Mouse (Mus musculus) central nervous system, embryonic 18 days (tissue): ENCODE data around the gene Angptl2. TPM values are rescaled to one million over a fixed set of nuclear protein-coding genes. Genes with fewer than 3 reads are reported as not detected.

Source experiments
- polyA plus RNA-seq: library from polyadenylated mRNA; depleted of rRNA; stranded (reverse); fragments of >200 nt; gene quantifications from 2 replicates; pipeline ENCODE4 v1.2.3, GENCODE M21; 2012; rRNA removed

Gene Angptl2
- polyA plus RNA-seq = 8.6 and 13.3 TPM in 2 replicates

DNA sequence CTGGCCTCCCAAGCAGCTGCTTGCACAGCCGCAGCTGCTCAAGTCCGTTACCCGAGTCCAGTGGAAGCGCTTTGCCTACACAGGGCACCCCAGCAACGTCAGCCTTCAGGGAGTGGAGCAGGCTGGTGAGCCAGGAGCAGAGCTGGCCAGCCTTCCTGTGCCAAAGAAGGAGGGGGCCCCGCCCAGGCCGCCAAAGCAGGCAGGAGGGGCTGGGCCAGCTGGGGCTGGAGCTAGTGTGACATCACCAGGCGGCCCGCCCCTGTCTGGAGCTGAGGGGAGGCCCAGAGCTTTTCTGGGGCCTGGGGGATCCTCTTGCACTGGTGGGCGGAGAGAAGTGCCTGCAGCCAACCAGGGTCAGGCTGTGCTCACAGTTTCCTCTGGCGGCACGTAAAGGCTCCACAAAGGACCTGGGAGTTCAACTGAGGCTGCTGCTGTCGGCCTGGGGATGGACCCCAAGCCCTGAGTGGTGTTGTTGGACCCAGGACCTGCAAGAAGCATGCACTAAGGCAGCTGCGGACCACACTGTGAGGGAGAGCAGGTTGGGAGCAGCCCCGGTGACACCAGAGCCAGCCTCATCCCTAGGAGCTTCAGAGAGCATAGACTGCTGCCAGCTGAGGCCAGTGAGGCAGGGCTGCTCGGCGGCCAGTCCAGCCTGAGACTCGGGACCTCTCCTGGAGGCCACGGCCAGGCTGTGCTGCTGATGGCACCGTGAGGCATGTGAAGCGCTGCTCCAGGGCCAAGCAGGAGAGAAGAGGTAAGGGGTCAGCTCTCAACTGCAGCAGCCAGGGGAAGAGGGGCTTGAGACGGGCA lies at the start of gene Angptl2:
Angptl2 (plus strand) TSS at position 370 of the 810 bp plus-strand sequence.

Other genes starting within 250 kb of the Angptl2 start
- gene Slc2a8, start 234.0 kb upstream of the Angptl2 start, polyA plus RNA-seq = 27.5 and 30.7 TPM in 2 replicates
- gene Garnl3, start 84.4 kb upstream of the Angptl2 start, polyA plus RNA-seq = 60.0 and 64.1 TPM in 2 replicates
- 88.2 and 92.4 TPM in 2 replicates for gene Ralgps1, start 155.4 kb downstream of the Angptl2 start, polyA plus RNA-seq
- gene Zbtb34, start 215.3 kb downstream of the Angptl2 start, polyA plus RNA-seq = 24.1 and 27.1 TPM in 2 replicates